Mouse (Mus musculus): ENCODE measurements around the gene Tcirg1. TPM values are rescaled to one million over a fixed set of nuclear protein-coding genes. Genes with fewer than 3 reads are reported as not detected.

Tcirg1 gene
- polyA plus RNA-seq, 2 experiments: 36.8 to 145 TPM

GRCm38 (mm10) chr19:3864960-3865359, 42.0 kb downstream of the Tcirg1 start:
- no peak overlapping the region for H3K27ac ChIP-seq (replicated peaks; ENCODE audit: low read depth, low read length)
- WGBS: 90% methylated on average over 2 of the region's 2 CpGs
- H3K9me3 ChIP-seq (ENCODE audit: control insufficient read depth, low read length): no peaks in the 10 kb centered on the region
- H3K4me2 ChIP-seq (replicated peaks; ENCODE audit: low read depth, low read length, severe bottlenecking): no peak overlapping the region
- ATAC-seq (ENCODE audit: low FRiP score, low read depth) (no peak), DNase-seq (ENCODE audit: low spot score) (no peak)
- no peak overlapping the region for H3K4me3 ChIP-seq (replicated peaks; ENCODE audit: low read length)
- peaks cover 17% of the 10 kb centered on the region for H3K36me3 ChIP-seq (ENCODE audit: control insufficient read depth, insufficient read depth, low read length)
- H3K27me3 ChIP-seq (ENCODE audit: control insufficient read depth, insufficient read depth, low read length): no peaks in the 10 kb centered on the region
- no peak overlapping the region for H3K9ac ChIP-seq (ENCODE audit: low read depth, low read length, severe bottlenecking)
- H3K4me1 ChIP-seq (ENCODE audit: control insufficient read depth, insufficient read depth, low read length): peaks cover 5% of the 10 kb centered on the region
- no peak for TF ChIP-seq POLR2A (IDR thresholded peaks at IDR 0.05; ENCODE audit: borderline replicate concordance, extremely low read depth, insufficient read depth, insufficient read length)

- TF ChIP-seq POLR2A (IDR thresholded peaks at IDR 0.05; ENCODE audit: borderline replicate concordance, extremely low read depth, insufficient read depth, insufficient read length): no peak
- Histone ChIP-seq H3K4me3 (replicated peaks; ENCODE audit: low read length) (no peak overlapping the region), H3K9me3 (ENCODE audit: control insufficient read depth, low read length) (no peaks in the 10 kb centered on the region), H3K4me2 (replicated peaks; ENCODE audit: low read depth, low read length, severe bottlenecking) (no peak overlapping the region), H3K9ac (ENCODE audit: low read depth, low read length, severe bottlenecking) (no peak overlapping the region), H3K27ac (replicated peaks; ENCODE audit: low read depth, low read length) (no peak overlapping the region), H3K36me3 (ENCODE audit: control insufficient read depth, insufficient read depth, low read length) (peaks cover 17% of the 10 kb centered on the region), H3K4me1 (ENCODE audit: control insufficient read depth, insufficient read depth, low read length) (no peaks in the 10 kb centered on the region), H3K27me3 (ENCODE audit: control insufficient read depth, insufficient read depth, low read length) (no peaks in the 10 kb centered on the region)
- 88% methylated on average over 2 of the region's 2 CpGs for WGBS
- DNase-seq (ENCODE audit: low spot score) (no peak), ATAC-seq (ENCODE audit: low FRiP score, low read depth) (no peak)
Measured at GRCm38 (mm10) chr19:3862713-3863112, 44.2 kb downstream of the Tcirg1 start.

- Histone ChIP-seq H3K4me1 (ENCODE audit: control insufficient read depth, insufficient read depth, low read length) (peaks cover 23% of the 10 kb centered on the region), H3K27me3 (ENCODE audit: control insufficient read depth, insufficient read depth, low read length) (no peaks in the 10 kb centered on the region), H3K27ac (replicated peaks; ENCODE audit: low read depth, low read length) (no peak overlapping the region), H3K4me3 (replicated peaks; ENCODE audit: low read length) (no peak overlapping the region), H3K4me2 (replicated peaks; ENCODE audit: low read depth, low read length, severe bottlenecking) (no peak overlapping the region), H3K36me3 (ENCODE audit: control insufficient read depth, insufficient read depth, low read length) (peaks cover 5% of the 10 kb centered on the region; the same call in 1 of the 2 replicates), H3K9me3 (ENCODE audit: control insufficient read depth, low read length) (no peaks in the 10 kb centered on the region), H3K9ac (ENCODE audit: low read depth, low read length, severe bottlenecking) (no peak overlapping the region)
- ATAC-seq (ENCODE audit: low FRiP score, low read depth) (no peak), DNase-seq (ENCODE audit: low spot score) (no peak)
- TF ChIP-seq POLR2A (IDR thresholded peaks at IDR 0.05; ENCODE audit: borderline replicate concordance, extremely low read depth, insufficient read depth, insufficient read length): no peak
- 81% methylated on average over 3 of the region's 3 CpGs for WGBS
Measured at GRCm38 (mm10) chr19:3857220-3857619, 49.7 kb downstream of the Tcirg1 start.

- Histone ChIP-seq H3K9me3 (ENCODE audit: control insufficient read depth, low read length) (no peaks in the 10 kb centered on the region), H3K27ac (replicated peaks; ENCODE audit: low read depth, low read length) (peak overlapping the region; percentile 33; the same call in 1 of the 2 replicates), H3K4me1 (ENCODE audit: control insufficient read depth, insufficient read depth, low read length) (peaks cover 29% of the 10 kb centered on the region), H3K36me3 (ENCODE audit: control insufficient read depth, insufficient read depth, low read length) (peaks cover under 1% of the 10 kb centered on the region; the same call in 1 of the 2 replicates), H3K9ac (ENCODE audit: low read depth, low read length, severe bottlenecking) (no peak overlapping the region), H3K4me2 (replicated peaks; ENCODE audit: low read depth, low read length, severe bottlenecking) (no peak overlapping the region; the same call in 1 of the 2 replicates), H3K4me3 (replicated peaks; ENCODE audit: low read length) (0 out of 2 replicates have a peak overlapping the region, but pooled peaks have one; percentile 0), H3K27me3 (ENCODE audit: control insufficient read depth, insufficient read depth, low read length) (no peaks in the 10 kb centered on the region)
- DNase-seq (ENCODE audit: low spot score) (no peak), ATAC-seq (ENCODE audit: low FRiP score, low read depth) (no peak)
- WGBS: 14% methylated on average over 4 of the region's 4 CpGs
- no peak for TF ChIP-seq POLR2A (IDR thresholded peaks at IDR 0.05; ENCODE audit: borderline replicate concordance, extremely low read depth, insufficient read depth, insufficient read length)
Measured at GRCm38 (mm10) chr19:3855601-3856000, 51.3 kb downstream of the Tcirg1 start.

GRCm38 (mm10) chr19:3855091-3855490, 51.8 kb downstream of the Tcirg1 start:
- DNase-seq (ENCODE audit: low spot score): no peak
- TF ChIP-seq POLR2A (IDR thresholded peaks at IDR 0.05; ENCODE audit: borderline replicate concordance, extremely low read depth, insufficient read depth, insufficient read length): no peak
- Histone ChIP-seq H3K4me3 (replicated peaks; ENCODE audit: low read length) (0 out of 2 replicates have a peak overlapping the region, but pooled peaks have one; percentile 0), H3K9me3 (ENCODE audit: control insufficient read depth, low read length) (no peaks in the 10 kb centered on the region), H3K4me1 (ENCODE audit: control insufficient read depth, insufficient read depth, low read length) (peaks cover 29% of the 10 kb centered on the region), H3K9ac (ENCODE audit: low read depth, low read length, severe bottlenecking) (no peak overlapping the region), H3K4me2 (replicated peaks; ENCODE audit: low read depth, low read length, severe bottlenecking) (no peak overlapping the region; the same call in 1 of the 2 replicates), H3K27me3 (ENCODE audit: control insufficient read depth, insufficient read depth, low read length) (no peaks in the 10 kb centered on the region), H3K27ac (replicated peaks; ENCODE audit: low read depth, low read length) (peak overlapping the region; percentile 6; the same call in 1 of the 2 replicates), H3K36me3 (ENCODE audit: control insufficient read depth, insufficient read depth, low read length) (no peaks in the 10 kb centered on the region)
- no peak for ATAC-seq (ENCODE audit: low FRiP score, low read depth)
- 56% methylated on average over 6 of the region's 6 CpGs for WGBS
